Mouse (Mus musculus) E14TG2a.4 (cell line): ENCODE measurements at regions not wholly inside any gene's neighbourhood (a gene's known extent, or its start where the extent isn't known, plus 50 kb on each side); places are given as distances from the start of the nearest gene placed in this dataset.

Experiments
- H3K27me3 ChIP-seq: 2 replicates; pipeline ENCODE4 v1.6.1; 2014; ENCODE audit warnings: low read length, control low read depth; ENCODE audit not compliant: insufficient read depth
- H3K36me3 ChIP-seq: 2 replicates; pipeline ENCODE4 v1.6.1; 2014; ENCODE audit warnings: low read length, control low read depth; ENCODE audit not compliant: insufficient read depth
- H3K4me1 ChIP-seq: replicated peaks from 2 replicates; pipeline ENCODE4 v1.6.1; 2014; ENCODE audit warnings: low read depth, low read length, control low read depth
- H3K4me3 ChIP-seq: replicated peaks from 2 replicates; pipeline ENCODE4 v1.5.1; 2014; ENCODE audit warnings: mild to moderate bottlenecking, low read length
- H3K9me3 ChIP-seq: 2 replicates; pipeline ENCODE4 v1.6.1; 2014; ENCODE audit warnings: low read length, control low read depth
- CTCF ChIP-seq: conservative IDR thresholded peaks from 2 replicates; pipeline ENCODE4 v1.5.1; 2014; ENCODE audit warnings: low read length
- NANOG ChIP-seq: IDR thresholded peaks from 2 replicates; pipeline ENCODE4 v1.6.1; 2014; ENCODE audit warnings: borderline replicate concordance, low read length, mixed read lengths
- POU5F1 ChIP-seq: IDR thresholded peaks from 2 replicates; pipeline ENCODE4 v1.6.1; 2014; ENCODE audit warnings: low read length, borderline replicate concordance

- H3K4me1 ChIP-seq, result peaks cover 75% of the 10 kb centered on the region
- no peaks in the 10 kb centered on the region for H3K27me3 ChIP-seq
- TF ChIP-seq NANOG (no peak), POU5F1 (no peak), CTCF (no peak)
- H3K4me3 ChIP-seq, result 0 out of 2 replicates have a peak overlapping the region, but pooled peaks have one; percentile 27
- H3K9me3 ChIP-seq, result no peaks in the 10 kb centered on the region
- H3K36me3 ChIP-seq, result peaks cover 11% of the 10 kb centered on the region; the same call in 1 of the 2 replicates
Measured at GRCm38 (mm10) chr13:97589626-97590025, 170.8 kb downstream of the Gm10260 start.

- Histone ChIP-seq H3K27me3 (no peaks in the 10 kb centered on the region), H3K4me1 (peaks cover 86% of the 10 kb centered on the region), H3K36me3 (peaks cover 15% of the 10 kb centered on the region; the same call in 1 of the 2 replicates), H3K9me3 (no peaks in the 10 kb centered on the region), H3K4me3 (no peak overlapping the region)
- peak; percentile 79 for TF ChIP-seq NANOG
- TF ChIP-seq CTCF, result no peak
Measured at GRCm38 (mm10) chr13:97588085-97588484, 172.3 kb downstream of the Gm10260 start.

DNA sequence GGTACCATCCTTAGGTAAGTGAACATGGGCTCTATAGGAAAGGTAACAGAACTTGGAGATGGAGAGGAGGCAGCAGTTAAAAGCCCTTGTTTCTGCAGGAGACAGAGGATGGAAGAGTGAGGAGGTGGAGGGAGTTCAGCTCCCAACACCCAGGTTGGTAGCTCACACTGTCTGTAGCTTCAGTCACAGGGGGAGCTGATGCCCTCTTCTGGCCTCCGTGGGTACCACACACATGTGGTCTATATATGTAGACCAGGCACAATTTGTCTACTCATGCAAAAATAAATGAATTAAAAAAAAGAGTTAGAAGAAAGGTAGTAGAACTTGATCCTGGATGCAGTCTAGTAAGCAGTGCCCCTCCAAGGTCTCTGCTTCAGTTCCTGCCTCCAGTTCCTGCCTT, 173.3 kb downstream of the Gm10260 start:
- Histone ChIP-seq H3K27me3 (no peaks in the 10 kb centered on the region), H3K4me3 (peak overlapping the region; percentile 66), H3K9me3 (no peaks in the 10 kb centered on the region), H3K36me3 (peaks cover 15% of the 10 kb centered on the region; the same call in 1 of the 2 replicates), H3K4me1 (peaks cover 80% of the 10 kb centered on the region)
- peak; percentile 77 for TF ChIP-seq CTCF
- no peak for TF ChIP-seq NANOG

DNA sequence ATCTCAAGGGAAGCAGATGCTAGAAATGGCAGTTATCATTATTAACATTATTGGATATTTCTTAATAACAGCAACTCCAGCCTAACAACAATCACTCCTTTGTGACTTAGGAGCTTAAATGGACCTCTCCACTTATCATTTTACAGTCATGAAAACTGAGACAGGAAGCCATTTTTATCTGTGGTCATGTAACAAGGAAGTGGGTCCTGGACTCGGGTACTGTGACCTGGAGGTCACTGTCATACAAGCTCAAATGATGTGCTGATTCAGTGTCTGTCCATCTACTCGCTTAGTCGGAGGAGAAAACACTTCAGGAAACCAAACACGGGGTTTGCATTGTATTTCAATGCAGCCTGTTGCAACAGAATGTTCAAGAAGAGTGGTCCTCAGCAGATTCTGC, 176.4 kb downstream of the Gm10260 start:
- H3K4me3 ChIP-seq, result no peak overlapping the region
- TF ChIP-seq CTCF (no peak), POU5F1 (no peak), NANOG (no peak)

DNA sequence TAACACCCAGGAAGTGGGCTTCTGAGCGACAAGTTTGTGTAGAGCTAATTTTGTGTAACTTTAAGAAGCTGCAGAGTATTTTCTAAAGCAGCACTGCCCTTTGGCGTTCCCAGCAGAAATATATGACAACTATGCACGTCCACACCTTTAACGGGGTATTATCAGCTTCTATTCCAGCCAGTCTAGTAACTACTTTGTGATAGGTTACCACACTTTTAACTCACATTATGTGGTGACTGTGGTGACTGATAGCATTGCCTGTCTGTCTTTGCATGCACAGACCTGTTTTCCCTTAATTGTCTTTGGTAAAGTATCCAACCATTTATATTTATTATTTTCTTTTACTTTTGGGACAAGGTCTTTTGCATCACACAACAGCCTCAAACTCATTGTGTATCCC, 179.1 kb downstream of the Gm10260 start:
- Histone ChIP-seq H3K4me1 (peaks cover 79% of the 10 kb centered on the region), H3K27me3 (no peaks in the 10 kb centered on the region), H3K9me3 (no peaks in the 10 kb centered on the region), H3K4me3 (no peak overlapping the region), H3K36me3 (peaks cover 15% of the 10 kb centered on the region; the same call in 1 of the 2 replicates)
- no peak for TF ChIP-seq CTCF
- TF ChIP-seq NANOG, result no peak
- no peak for TF ChIP-seq POU5F1

More for the DNA sequence above, 176.4 kb downstream of the Gm10260 start:
- Histone ChIP-seq H3K36me3 (peaks cover 15% of the 10 kb centered on the region; the same call in 1 of the 2 replicates), H3K4me1 (peaks cover 76% of the 10 kb centered on the region), H3K27me3 (no peaks in the 10 kb centered on the region), H3K9me3 (no peaks in the 10 kb centered on the region)

DNA sequence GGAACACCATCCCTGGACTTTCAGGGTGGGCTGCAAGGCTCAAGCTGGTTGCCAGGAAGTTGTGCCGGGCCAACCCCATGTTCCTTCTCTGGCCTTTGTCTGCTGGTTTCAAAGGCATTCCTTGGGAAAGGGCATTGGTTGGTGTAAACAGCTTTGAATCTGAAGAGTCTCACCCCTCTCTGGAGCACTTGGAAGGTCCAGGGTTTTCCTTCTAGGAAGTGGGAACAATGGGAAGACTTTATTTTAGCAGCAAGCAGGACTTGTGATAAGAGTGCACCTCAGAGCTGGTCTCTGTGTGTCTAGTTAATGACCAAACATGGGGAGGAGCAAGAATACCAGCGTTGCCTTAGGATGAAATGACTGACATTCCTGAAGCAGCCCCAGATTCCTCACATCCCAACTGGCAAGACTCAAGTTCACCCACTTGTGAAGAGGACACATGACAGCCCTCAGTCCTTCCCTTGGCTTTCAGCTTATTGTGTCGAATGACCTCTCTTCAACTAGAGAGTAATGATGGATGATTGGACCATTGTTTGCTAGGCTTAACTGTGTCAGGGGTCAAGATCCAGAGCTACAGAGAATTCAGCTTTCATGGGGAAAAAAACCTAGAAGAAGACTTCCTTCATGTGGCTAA, 180.1 kb downstream of the Gm10260 start:
- Histone ChIP-seq H3K4me3 (peak overlapping the region; percentile 27; the same call in 1 of the 2 replicates), H3K9me3 (no peaks in the 10 kb centered on the region), H3K4me1 (peaks cover 75% of the 10 kb centered on the region), H3K27me3 (no peaks in the 10 kb centered on the region), H3K36me3 (peaks cover 8% of the 10 kb centered on the region; the same call in 1 of the 2 replicates)
- TF ChIP-seq CTCF (no peak), NANOG (no peak), POU5F1 (no peak)

DNA sequence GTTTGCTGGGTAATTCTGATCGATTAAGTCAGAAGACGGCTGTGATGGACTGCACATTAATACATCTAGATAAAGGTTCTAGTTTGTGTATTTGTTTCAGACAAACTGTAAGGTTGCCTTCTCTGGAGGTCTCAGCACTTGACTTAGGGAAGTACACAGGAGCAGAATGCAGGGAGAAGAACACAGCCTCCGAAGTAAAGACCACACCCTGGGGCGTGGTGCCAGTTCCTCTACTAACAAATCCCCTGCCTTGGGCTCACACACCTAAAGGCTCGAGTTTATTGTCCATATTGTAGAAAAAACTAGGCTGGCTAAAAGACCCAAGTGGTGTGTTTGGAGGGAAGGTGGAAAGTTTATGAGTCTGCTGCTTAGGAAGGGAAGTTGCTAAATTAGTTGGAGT, 181.8 kb downstream of the Gm10260 start:
- Histone ChIP-seq H3K27me3 (no peaks in the 10 kb centered on the region), H3K9me3 (no peaks in the 10 kb centered on the region), H3K4me1 (peaks cover 77% of the 10 kb centered on the region), H3K4me3 (0 out of 2 replicates have a peak overlapping the region, but pooled peaks have one; percentile 1), H3K36me3 (no peaks in the 10 kb centered on the region)
- TF ChIP-seq NANOG (no peak), CTCF (no peak), POU5F1 (no peak)

GRCm38 (mm10) chr13:97577081-97577785, 183.2 kb downstream of the Gm10260 start:
- Histone ChIP-seq H3K27me3 (no peaks in the 10 kb centered on the region), H3K9me3 (no peaks in the 10 kb centered on the region), H3K36me3 (no peaks in the 10 kb centered on the region), H3K4me1 (peaks cover 88% of the 10 kb centered on the region), H3K4me3 (no peak overlapping the region)
- no peak for TF ChIP-seq NANOG
- TF ChIP-seq POU5F1, result no peak
- no peak for TF ChIP-seq CTCF
